Mouse (Mus musculus): Measurements from ENCODE around the gene Btbd19.

Gene Btbd19

DNA sequence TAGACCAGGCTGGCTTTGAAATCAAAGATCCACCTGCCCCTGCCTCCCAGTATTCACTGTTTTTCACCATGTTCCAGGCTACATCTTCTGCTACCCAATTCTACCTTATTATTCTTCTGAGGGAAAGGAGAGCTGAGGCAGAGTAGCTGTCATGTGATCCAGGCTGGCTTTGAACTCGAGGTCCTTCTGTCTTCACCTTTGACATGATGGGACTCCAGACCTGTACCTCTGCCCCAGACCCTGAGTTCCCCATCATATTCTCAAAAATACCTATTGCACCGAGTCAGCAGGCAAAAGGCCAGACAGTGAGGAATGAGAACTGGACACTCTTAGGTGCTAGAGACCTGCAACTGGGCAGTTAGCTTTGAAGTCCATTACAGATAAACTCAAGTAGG is 9.1 kb upstream of the Btbd19 start:
- no peak for DNase-seq (ENCODE audit: low spot score)

DNA sequence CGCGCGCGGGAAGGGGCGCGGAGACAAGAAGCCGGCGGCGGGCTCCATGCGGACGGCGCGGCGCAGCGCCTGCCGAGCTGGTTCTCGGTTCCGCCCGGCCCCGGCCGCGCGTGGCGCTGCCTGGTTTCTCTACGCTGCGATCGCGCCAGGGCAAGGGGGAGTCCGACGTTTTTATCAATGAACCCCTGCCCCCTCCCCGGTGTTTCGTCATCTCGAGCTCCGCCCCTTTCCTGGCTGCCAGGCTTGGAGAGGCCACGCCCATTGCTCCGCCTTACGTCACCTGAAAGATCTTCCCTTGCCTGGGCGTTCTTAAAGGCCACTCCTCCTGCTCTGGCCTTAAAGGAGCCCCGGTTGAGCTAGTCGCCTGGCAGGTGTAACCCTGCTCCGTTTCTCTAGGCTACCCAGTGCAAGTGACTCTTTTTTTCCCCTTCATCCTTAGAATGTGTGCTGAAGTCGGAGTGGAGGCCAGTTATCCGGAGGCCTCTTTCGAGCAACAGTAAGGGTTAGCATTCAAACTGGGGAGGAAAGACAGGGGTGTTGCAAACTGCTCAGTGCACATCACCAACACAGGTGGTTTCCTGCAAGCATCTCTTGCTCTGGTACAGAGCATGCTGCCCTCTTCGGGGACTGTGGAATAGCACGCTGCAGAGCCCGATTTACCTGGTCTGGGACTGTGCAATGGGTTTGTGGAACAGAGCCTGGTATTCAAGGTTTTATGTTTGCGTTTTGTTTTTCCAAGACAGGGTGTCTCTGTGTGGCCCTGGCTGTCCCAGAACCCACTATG is 8.5 kb upstream of the Btbd19 start, which contains the start of gene Plk3:
Plk3 (minus strand) TSS at position 147 of the 784 bp plus-strand sequence.
- peak; percentile 98 for DNase-seq (ENCODE audit: low spot score)

DNA sequence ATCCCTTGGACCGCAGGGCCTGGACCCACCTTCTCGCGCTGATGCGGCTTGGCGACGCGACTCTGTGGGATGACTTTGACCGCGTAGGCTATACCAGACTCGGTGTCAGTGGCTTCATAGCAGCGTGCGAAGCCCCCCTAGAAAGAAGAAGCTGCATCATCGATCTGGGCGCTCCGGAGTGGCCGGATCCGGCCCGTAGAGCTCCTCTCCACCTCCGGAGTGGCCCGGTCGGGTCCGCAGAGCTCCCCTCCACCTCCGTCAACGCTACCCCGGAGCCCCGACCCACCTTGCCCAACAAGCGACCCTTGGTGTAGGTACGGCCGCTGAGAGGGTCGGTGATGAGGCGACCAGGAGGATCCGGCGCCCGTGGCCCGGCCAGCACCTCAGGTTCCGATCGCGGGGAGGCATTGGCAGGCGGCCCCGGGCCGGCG is 7.9 kb upstream of the Btbd19 start:
- DNase-seq (ENCODE audit: low spot score): no peak

DNA sequence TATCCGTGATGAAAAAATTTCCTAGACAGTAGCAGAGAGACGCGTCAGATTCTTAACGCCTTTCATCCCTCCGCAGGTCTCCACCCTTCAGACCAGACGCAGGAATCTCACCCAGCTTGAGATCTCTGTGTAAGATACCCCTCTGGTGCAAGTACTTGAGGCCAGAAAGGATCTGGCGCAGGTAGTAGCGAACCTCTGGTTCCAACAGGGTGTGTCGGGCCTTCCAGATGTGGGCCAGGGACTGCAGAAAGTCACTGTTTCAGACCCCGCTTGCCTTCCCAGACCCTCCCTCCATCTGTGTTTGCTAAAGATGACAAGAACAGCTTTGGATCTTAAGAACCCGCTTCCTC is 7.2 kb upstream of the Btbd19 start:
- no peak for DNase-seq (ENCODE audit: low spot score)

DNA sequence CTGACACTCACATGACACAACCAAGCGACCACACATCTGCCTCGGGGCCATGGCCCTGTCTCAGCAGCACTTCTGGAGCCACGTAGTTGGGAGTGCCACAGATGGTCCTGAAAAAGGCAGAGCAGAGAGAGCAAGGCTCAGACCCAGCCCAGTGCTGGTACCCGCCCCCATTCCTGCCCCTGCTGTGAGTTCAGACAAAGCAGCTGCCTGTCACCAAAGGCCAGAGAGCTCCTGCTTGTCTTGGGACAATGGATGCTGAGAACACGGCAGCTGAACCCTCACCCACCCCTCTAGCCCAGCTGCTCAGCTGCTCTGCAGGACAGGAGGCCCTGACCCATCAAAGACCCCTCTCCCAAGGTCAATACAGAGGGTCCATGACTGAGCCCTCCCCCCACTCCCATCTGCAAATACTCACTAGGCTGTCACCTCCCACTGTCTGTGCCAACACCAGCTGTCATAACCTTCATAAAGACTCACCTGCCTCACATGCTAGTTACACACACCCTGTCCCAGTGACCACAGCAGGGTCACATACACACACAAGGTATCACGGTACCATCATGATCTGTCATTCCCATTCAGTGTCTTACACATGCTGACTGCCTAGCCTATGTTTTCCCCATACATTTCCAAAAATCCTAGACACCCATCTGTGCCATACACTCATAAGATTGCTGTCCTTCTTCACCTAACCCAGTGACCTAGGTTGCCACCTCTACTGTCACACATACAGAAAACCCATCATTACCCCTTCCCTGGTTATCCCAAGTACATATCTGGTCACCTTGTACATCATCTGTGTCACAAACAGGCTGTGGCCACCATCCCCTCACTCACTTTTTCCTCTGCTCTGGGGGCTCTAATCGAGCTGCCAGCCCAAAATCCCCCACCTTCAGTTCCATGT is 6.6 kb upstream of the Btbd19 start:
- DNase-seq (ENCODE audit: low spot score): no peak

DNA sequence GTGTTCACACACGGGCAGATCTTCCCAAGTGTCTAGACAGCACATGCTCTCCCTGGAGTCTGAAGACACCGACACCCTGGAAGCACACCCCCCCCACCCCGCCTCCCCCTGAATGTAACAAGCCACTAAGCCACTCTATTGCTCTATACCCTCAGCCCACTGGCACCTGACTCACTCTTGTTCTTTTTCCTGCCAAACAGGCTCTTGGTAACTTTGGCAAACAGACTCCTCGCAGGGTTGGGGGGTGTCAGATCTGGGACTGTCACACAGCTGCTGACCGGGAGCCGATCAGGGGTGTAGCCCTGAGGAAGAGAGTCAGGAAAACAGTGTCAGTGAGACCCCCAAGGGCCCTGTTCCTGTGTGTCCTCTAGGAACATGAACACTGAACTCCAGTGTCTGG is 5.7 kb upstream of the Btbd19 start:
- no peak for DNase-seq (ENCODE audit: low spot score)

DNA sequence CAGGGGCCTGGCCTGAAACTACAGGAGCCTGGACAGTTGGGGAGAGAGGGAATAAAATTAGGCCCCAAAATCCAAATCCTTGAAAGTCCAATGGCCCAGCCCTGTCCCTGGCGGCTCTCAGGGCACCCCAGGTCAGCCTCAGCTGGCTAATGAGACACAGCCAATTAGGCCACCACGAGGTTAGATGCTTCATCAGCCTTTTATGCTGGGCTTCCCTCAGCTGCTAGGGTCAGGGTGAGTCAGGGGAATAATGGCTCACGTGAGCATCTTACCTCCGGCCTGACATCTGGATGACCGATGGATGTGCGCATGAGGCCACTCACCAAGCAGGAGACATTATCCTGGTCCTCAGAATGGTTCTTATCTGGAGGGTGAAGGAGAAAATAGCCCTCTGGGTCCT is 5.3 kb upstream of the Btbd19 start:
- no peak for DNase-seq (ENCODE audit: low spot score)

DNA sequence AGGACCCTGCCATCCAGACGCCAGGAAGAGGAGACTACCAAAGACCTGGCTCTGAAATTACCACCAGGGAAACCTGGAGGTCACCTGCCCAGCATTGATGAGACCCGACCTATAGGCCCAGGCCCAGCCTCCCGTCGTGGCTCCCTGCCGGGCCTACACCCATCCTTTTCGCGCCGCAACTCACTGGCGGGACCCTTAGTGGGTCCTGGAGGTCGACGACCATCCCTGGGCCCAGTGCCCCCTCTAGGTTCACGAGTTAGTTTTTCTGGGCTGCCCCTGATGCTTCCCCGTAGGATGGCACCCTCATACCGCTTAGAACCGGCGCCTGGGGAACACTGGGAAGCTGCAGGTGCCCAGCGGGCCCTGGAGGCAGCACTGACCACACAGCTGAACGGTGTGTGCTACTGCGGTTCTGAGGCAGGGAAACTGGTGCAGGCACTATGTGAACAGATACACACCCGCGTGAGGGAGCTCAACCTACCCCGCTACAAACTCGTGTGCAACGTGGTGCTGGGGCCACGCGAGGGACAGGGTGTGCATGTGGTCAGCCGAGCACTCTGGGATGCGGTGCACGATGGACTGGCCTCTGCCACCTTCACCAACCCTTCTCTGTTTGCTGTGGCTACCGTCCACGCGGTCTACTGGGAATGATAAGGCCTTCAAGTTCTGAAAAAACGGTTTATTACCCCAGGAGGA is 2.6 kb upstream of the Btbd19 start:
- DNase-seq (ENCODE audit: low spot score): no peak

DNA sequence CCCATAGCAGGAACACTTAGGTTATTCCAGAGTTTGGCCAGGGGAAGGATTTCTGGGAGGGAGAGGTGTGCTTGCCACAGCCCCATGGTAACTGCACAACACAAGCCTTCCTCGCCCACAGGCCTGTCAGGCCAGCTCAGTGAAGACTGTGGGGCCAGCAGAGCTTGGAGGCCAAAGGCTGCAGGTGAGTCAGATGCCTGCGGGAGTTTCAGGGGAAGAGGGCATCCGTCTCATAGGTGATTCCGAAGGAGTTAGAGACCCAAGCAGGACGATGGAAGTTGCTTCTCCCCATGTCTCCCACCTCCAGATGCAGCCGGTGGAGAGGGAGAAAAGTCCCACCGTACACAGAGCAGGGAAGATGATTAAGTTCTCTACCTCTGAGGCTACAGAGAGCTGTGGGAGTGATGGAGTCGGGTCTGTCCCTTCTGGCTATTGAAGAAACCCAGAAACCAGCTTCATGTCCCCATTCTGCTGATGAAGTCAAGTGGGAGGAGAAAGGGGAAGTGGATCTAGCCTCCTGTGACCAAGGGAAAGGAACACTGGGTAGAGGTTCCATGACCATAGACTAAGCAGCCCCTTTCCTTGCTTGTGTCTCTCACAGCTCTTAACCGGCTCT is 1.3 kb upstream of the Btbd19 start, which contains the start of gene Tctex1d4:
Tctex1d4 (plus strand) TSS at position 120 of the 616 bp plus-strand sequence.
- no peak for DNase-seq (ENCODE audit: low spot score)

DNA sequence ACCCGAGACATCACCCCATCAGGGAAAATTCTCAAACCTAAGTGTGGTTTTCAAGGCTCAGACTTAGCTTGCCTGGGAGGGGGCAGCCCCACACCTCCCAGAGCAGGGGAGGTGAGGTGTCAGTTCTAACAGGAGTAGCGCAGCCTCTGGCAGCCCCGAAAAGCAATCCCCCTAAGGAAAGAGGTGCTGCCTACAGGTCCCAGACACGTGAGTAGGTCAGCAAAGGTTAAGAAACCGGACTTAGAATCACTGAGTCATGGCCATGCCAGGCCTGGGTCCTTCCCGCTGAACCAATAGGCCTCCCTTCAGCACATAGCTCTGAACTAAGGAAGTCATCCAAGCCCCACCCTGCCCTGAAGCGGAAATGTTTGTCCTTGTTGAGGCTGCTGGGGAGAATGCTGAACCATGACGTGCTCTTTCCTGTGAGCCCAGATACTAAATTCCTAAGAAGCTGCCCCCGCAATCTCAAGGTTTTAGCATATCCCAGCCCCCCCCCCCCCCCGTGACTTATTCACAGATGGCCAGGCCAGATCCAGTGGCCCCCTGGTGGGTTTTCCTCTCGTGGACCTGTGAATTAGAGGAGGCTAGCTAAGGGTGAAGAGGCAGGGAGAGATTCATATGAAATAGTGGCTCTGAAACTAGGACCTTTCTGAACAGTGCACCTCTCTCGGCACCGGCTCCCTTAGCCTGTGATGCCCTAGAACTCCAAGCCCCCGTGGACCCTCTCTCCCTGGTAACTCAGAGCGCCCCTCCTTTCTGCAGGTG is 567 bp upstream of the Btbd19 start:
- no peak for DNase-seq (ENCODE audit: low spot score)

DNA sequence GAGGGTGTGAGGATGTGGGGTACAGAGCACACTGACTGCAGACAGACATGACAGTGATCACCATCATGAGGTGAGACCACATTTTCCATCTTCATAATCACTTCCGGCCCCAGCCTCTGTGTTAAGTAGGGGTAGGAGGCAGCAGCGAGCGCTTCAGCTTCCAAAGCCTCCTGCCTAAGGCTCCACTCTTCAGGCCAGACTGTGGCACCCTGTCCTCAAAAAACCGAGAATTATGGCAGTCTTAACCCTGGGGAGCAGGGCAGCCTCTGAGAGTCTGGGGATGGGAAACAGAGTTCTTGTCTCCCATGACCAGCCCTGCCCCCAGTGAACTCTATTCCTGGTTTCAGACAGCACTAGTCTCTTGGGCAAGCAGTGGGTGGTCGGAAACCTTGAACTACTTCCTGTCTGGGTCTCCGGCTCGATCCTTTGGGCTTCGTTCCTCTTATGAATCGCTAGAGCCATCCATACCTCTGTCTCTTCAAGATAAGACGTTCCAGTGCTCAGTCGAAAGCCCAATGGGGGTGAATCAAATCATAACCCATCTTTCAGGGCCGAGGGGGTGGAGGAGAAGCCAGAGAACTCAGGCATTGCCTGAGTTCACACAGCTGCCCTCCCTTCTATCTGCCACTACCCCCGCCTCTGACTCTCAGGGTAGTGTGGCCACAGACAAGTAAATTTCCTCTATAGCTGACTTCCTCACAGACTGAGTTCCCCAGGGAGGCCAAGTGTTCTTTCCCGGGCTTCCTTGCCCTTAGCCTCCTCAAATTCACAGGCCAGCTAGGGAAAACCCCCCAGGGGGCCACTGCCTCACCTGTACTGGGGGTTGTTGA is 792 bp downstream of the Btbd19 start:
- DNase-seq (ENCODE audit: low spot score): peak; percentile 46

DNA sequence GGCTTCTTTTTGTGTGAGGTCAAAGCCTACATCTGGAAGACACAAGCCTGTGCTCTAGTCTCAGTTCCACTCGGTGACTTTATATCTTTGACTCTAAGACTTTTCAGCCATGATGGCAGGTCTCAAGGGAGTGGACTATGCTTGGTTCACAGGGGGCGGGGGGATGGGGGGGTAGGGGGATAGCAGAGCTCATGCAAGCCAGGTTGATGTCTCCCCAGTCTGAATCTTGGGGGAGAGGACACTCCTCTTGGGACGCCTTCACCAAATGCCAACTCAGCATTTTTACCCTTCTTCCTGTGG is 1.4 kb downstream of the Btbd19 start:
- no peak for DNase-seq (ENCODE audit: low spot score)

DNA sequence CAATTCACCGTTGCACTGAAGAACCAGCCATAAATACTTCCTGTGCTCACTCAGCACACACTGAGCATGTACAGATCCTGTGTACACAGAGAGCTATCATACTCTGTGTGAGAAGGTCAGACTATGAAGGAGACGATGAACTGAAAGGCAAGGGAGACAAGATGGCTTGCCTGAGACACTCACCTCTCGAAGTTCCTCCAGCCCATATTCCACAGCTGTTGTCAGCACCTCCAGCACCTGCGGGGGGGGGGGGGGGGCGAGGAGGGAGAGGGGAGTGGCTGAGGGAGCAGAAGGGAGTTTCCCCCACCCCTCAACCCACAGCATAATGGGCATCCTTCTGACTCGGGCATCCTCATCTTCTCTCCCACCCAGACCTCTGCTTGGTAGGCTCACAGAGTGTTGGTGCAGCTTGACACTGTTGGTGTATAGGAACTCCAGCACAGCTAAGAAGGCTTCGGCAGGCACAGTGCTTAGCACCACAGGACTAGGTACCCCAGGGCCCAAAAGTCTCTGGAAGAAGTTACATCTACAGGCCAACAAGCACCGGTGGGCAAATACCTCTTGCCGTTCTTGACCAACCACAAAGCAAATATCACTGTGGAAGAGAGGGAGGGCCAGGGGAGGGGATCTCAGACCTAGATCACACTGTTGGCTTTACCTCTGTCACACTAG is 1.8 kb downstream of the Btbd19 start:
- DNase-seq (ENCODE audit: low spot score): no peak

DNA sequence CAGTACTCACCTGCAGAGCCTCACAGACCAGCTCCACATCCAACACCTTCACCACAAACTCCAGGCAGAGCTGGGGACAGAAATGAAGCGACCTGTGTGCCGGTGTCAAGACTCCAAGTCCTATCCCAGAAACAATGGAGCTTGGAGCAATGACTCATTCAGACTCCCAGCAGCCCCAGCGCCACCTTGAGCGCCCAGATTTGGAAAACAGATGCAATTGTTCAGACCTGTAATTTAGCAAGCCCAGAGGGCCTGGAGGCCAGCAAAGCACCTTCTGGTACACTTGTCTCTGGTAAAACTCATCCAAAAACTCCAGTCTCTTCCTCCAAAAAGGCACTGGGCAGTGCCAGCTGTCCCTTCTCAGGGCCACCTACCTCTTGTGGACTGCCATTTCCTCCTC is 3.3 kb downstream of the Btbd19 start:
- DNase-seq (ENCODE audit: low spot score): no peak

DNA sequence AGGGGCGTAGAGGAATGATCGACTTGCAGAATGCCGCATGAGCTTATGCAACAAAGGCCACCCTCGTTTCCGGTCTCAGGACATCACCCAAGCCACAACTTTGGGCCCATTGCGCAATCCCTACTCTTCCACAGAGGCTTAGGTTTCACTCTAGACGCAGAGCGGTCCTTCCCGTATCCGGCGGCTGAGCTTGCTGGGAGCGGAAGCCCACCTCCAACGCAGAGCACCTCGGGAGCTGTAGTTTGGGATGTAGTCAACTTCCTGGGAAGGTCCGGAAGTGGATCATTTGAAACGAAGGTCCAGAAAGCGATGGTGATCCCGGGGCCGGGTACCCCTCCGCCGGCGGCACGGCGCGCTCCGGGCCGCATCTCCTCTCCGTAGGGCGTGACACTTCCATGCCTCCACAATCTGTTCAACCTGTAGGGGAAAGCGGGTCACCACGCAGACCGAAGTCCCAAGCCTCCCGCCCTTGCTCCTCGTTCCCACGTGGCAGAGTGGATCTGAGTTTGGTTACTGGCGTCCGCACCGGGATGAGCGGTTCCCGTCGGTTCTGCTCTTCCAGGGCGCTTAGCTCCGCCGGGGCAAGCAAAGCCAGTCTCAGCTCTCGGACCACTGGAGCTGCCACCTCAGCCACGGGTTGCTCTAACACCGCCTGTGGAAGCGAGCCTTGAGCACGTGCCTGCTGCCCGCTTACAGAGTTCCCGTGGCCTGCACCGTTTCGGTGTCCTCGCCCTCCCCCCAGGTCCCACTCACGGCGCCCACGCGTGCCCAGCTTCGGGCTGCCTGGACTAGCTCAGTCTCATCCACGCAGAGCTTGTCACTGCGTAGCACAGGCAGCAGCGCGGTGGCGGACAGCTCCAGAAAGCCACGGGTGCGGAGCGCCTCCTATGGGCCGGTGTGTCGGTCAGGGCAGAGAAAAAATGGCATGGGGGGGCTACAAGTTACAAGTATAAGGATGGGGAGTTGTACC is 4.8 kb downstream of the Btbd19 start:
- peak; percentile 84 for DNase-seq (ENCODE audit: low spot score)

DNA sequence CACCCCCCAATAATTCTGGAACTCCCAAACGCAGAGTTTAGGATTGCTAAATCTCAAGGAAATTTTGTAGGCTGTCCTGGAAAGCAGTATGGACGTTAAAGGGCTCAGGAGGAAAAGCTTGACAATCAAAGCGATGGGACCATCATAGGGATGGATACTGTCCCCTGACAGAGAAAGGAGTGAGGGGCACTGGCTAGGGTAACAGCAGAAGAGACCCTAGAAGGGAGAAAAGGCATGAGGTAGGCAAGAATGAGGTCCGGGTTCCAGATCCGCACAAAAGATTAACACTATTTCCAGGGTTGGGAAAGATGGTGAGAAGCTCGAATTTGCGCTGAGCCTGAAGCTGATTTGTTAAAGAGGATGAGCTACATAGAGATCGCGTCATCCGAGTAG is 5.5 kb downstream of the Btbd19 start:
- no peak for DNase-seq (ENCODE audit: low spot score)

DNA sequence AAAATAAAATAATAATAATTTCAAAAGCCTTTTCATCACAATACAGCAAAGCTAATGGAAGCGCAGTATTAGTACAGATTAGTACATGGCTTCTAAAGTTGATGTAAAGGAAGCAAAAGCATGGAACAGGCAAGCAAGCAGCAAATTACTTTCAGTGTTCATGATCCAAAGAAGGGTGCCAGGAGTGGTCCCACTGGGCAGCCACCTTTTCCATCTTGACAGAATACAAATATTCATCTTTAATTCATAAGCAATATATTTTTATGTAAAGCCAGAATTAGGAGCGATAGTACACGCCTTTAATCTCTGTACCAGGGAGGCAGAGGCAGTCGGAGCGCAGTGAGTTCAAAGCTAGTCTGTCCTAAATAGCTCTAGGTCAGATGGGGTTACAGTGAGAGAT is 5.9 kb downstream of the Btbd19 start:
- DNase-seq (ENCODE audit: low spot score): no peak

DNA sequence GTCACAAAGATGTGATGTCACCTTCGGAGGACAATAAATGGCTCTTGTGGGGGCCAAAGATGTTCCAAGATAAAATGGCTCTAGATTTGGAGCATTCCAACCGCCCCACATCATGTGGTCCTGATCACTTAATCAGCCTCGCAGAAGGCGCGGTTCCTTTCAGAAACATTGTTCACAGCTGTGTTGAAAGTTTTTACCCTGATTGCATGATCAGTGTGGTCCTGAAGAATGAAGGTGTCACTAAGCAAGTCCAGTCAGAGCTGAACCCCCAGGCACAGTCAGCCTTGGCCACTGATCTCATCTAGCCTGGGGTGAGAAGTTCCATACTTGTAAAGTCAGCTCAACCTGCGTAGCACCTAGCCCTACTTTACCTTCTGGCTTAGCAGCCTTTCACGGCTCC is 7.6 kb downstream of the Btbd19 start:
- DNase-seq (ENCODE audit: low spot score): no peak

DNA sequence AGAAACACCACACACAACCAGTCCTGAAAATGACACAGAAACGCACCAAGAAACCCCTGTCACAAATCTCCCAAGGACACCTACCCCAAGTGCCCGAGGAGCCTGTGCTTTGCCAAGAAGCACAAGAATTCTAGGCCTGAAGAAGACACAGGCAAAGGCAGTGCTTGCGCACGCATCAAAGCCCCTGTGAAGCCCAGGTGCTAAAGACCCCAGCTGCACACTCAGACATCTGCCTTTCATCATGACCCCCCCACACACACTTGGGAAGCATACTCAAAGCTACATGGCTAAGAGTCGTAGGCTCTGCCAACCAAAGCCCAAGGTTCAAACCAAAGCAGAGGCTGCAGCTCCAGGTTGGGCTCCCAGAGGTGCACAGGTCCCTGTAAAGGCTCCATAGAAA is 9.9 kb downstream of the Btbd19 start:
- DNase-seq (ENCODE audit: low spot score): no peak

Measured in c-Kit-positive CD71-positive TER-119-positive erythroid progenitor cells, embryonic 14.5 days (primary cell).